Mouse (Mus musculus): ENCODE results near the gene Lhx2.

Gene Lhx2

DNA sequence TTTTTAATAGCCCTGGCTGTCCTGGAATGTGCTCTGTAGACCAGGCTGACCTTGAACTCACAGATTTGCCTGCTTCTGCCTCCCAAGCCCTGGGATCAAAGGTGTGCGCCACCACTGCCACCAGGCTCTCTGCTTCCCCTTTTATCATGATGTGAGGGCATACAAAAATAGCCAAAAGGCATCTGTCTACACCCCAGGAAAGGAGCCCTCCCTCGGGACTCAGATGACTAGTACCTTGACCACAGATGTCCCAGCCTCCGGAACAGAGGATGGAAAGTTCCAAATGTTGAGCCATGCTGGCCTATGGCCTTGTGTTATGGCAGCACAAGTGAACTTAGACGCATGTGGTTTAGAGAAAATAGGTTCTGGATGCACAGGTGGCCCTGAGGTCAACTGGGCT lies 66.3 kb downstream of the Lhx2 start:
- DNase-seq (ENCODE audit: low read depth, low spot score): no peak

DNA sequence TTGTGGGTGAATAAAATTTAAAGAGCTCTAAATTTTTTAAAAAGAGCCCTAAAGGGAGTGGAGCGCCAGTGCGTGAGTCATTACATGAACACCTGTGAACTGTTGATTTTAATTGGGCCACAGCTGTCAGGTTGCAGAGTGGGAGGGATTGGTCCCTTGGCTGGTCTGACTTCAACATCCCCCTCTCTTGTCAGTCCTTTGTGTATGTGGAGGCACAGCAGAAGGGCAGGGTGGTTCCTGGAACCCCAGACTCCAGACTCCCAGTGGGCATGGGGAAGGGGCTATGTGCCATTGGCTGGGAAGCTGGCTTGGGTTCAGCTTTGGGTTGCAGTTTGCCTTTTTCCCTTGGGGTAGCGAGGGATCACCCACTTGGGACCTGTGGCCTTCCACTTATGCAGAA lies 70.2 kb downstream of the Lhx2 start:
- no peak for DNase-seq (ENCODE audit: low read depth, low spot score)

DNA sequence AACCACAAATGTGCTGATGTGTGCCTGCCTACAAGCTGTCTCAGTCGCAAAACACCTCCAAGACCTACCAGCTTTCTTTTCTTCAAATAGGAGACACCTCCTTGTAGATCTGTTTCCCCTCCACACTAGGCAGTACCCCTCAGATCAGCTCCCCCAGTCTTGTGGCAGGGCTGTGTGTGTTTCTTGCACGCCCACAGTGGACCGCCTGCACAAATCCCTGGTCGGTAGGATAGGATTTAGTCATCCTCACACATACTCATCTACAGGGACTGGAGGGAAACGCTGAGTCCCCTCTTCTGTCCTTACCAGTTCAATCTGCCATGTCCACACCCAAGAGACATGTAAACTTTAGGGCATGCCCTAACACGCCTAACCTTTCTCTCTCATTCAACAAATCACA lies 71.1 kb downstream of the Lhx2 start:
- DNase-seq (ENCODE audit: low read depth, low spot score): no peak

DNA sequence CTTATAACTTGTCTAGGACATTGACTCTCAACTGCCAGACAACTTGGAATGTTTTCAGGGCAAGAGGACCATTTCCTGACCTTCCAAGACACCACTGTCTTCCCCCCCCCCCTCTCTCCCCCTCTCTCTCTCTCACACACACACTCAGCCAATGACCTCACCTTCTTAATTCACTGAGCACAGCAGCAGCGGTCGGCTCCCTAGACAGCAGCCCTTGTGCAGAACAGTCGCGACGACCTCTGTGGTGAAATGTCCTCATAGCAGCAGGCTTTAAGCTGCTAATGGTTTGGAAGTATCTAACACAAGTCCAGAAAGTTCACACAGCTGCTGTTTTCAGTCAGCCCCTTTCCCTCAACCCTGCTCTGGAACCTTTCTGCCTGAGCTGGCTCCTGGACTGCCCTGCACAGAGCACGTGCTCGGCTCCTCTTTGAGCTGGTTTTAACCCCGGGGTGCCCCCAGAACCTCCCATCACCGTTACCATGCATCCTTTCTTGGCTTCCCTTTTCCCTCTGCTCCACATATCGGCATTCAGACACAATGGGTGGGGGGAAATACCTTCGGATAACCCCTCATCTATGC lies 73.6 kb downstream of the Lhx2 start:
- peak; percentile 23 for DNase-seq (ENCODE audit: low read depth, low spot score)

DNA sequence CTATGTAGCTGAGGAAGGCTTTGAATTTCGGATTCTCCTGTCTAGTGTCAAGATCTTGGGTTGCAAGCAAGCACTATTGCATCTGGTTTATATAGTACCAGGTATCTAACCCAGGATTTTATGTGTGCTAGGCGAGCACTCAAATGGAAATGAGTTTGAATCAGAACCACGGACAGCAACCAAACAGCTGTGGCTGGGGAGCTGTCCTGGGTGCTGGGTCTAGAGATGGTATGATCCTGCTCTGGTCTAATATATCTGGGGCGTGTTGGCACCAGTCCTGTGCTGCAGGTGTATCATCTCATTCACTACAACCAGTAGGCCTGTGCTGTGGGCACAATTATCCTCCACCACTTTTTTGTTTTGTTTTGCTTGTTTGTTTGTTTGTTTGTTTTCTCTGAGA lies 78.9 kb downstream of the Lhx2 start:
- peak; percentile 55 for DNase-seq (ENCODE audit: low read depth, low spot score)
